Mouse (Mus musculus) neural tube, embryonic 14.5 days (tissue): ENCODE measurements at regions not wholly inside any gene's neighbourhood (a gene's known extent, or its start where the extent isn't known, plus 50 kb on each side); places are given as distances from the start of the nearest gene placed in this dataset.

Experiments used
- ATAC-seq: fragments of 200-750 bp; cut with Nextera tagmentation; 2 replicates; pipeline ENCODE4 v1.8.0; 2017; ENCODE audit warnings: low read depth, mild to moderate bottlenecking, moderate TSS enrichment, moderate library complexity
- H3K27ac ChIP-seq: fragments of 300-500 bp; sonication (generic); 2 replicates; pipeline ENCODE4 v1.5.1; 2014; ENCODE audit warnings: low read depth, mild to moderate bottlenecking, control low read depth, low read length, moderate library complexity, mixed read lengths
- H3K27me3 ChIP-seq: fragments of 300-500 bp; sonication (generic); 2 replicates; pipeline ENCODE4 v1.6.1; 2014; ENCODE audit warnings: low read length; ENCODE audit not compliant: control insufficient read depth, insufficient read depth
- H3K36me3 ChIP-seq: fragments of 300-500 bp; sonication (generic); 2 replicates; pipeline ENCODE4 v1.6.1; 2014; ENCODE audit warnings: low read length, mixed read lengths; ENCODE audit not compliant: control insufficient read depth, insufficient read depth
- H3K4me1 ChIP-seq: fragments of 300-500 bp; sonication (generic); 2 replicates; pipeline ENCODE4 v1.6.1; 2014; ENCODE audit warnings: low read length; ENCODE audit not compliant: control insufficient read depth, insufficient read depth
- H3K4me2 ChIP-seq: fragments of 300-500 bp; sonication (generic); 2 replicates; pipeline ENCODE4 v1.6.1; 2014; ENCODE audit warnings: mild to moderate bottlenecking, low read depth, low read length, control low read depth
- H3K4me3 ChIP-seq: fragments of 300-500 bp; sonication (generic); 2 replicates; pipeline ENCODE4 v1.5.1; 2014; ENCODE audit warnings: low read depth, low read length, control low read depth, mixed read lengths
- H3K9ac ChIP-seq: fragments of 300-500 bp; sonication (generic); replicated peaks from 2 replicates; pipeline ENCODE4 v1.6.1; 2014; ENCODE audit warnings: low read depth, mild to moderate bottlenecking, control low read depth, low read length, mixed read lengths
- H3K9me3 ChIP-seq: fragments of 300-500 bp; sonication (generic); 2 replicates; pipeline ENCODE4 v1.6.1; 2016; ENCODE audit warnings: low read length; ENCODE audit not compliant: control insufficient read depth
- WGBS: fragments of 180-500 bp; shearing (Covaris S2); extraction: QIAGEN DNeasy Blood & Tissue Kit; methylation state at CpG from one replicate; pipeline ENCODE4 v1.1.7; 2014; 5-methylcytosine and 5-hydroxymethylcytosine counted together

- Histone ChIP-seq H3K9ac (no peak overlapping the region), H3K36me3 (no peaks in the 10 kb centered on the region), H3K4me2 (no peak overlapping the region), H3K9me3 (no peaks in the 10 kb centered on the region), H3K4me1 (no peaks in the 10 kb centered on the region), H3K27me3 (no peaks in the 10 kb centered on the region), H3K4me3 (no peak overlapping the region), H3K27ac (no peak overlapping the region)
- WGBS, result 14% methylated on average over 7 of the region's 7 CpGs
- peak; percentile 76; the same call in 1 of the 2 replicates for ATAC-seq
These were observed 53.8 kb upstream of the Lrig3 start for GRCm38 (mm10) chr10:125912207-125912606.
